In the genomic region with DNA sequence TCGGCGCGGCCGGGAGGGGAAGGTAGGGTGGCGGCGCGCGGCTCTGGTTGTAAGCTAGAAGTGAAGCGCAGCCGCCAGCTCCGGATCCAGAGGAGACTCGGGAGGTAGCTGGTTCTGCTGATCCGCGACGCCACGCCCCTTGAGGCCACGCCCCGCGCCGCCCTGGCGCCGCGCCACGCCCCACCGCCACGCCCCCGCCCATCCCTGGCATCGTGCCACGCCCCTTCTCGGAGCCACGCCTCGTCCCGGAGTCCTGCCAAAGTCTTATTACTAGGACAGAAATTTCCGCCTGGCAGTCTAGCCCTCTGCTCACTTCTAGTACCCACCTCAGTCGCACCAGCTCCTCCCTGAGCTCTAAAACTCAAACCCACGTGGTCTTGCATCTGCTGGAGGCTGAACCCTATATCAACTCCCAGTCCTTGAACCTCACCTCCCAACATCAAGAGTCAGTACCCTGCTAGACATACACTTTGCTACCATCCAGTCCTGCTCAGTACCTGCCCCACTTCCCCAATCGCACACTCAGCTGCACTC, we compare ENCODE assay signal across 8 mouse cellular contexts. TPM values are rescaled to one million over a fixed set of nuclear protein-coding genes. Genes with fewer than 3 reads are reported as not detected.
DNase-seq lines count a peak whose midpoint lies in the region; ATAC-seq and TF ChIP-seq lines count a peak whose summit lies in the region.

A gene (minus strand): TSS at position 134 of the 534 bp plus-strand sequence.

- H3K4me2 ChIP-seq in forebrain, embryonic 14.5 days (ENCODE audit: low read length): peak within 1 kb of the TSS; percentile 80
- H3K4me2 ChIP-seq in lung, postnatal 0 days (replicated peaks; ENCODE audit: low read depth, low read length): peak within 1 kb of the TSS; percentile 85

- WGBS in forebrain, embryonic 14.5 days: under 1% methylated on average over 27 of the region's 37 CpGs
- WGBS in lung, postnatal 0 days: 2% methylated on average over 15 of the region's 37 CpGs

- DNase-seq in ES-CJ7 (ENCODE audit: low read depth, low spot score): peak; percentile 85
- DNase-seq in c-Kit-positive CD71-positive TER-119-positive erythroid progenitor cells, embryonic 14.5 days (ENCODE audit: low spot score): peak; percentile 83
- peak; percentile 85 for DNase-seq in forebrain, embryonic 14.5 days (ENCODE audit: low spot score)
- DNase-seq in heart, postnatal 25 days (ENCODE audit: low spot score): peak; percentile 64
- peak in 1 of 2 experiments; percentile 74 for DNase-seq in layer of hippocampus, adult 2 months (ENCODE audit: low spot score in 2 of 2)
- DNase-seq in lung, postnatal 0 days (ENCODE audit: low spot score): peak; percentile 95
- peak; percentile 88 for DNase-seq in ovary, postnatal 10 days (ENCODE audit: low spot score)
- DNase-seq in thymus, postnatal 10 days (ENCODE audit: low spot score in 2 of 2): peak; percentile 72 to 88

- H3K9ac ChIP-seq in forebrain, embryonic 14.5 days (ENCODE audit: low read length): peak within 1 kb of the TSS; percentile 57
- peak within 1 kb of the TSS; percentile 68 for H3K9ac ChIP-seq in lung, postnatal 0 days (replicated peaks; ENCODE audit: low read depth)

- H3K4me1 ChIP-seq in forebrain, embryonic 14.5 days (ENCODE audit: control insufficient read depth, insufficient read depth, low read length): peaks cover 25% of the 10 kb centered on the region
- peaks cover 21% of the 10 kb centered on the region for H3K4me1 ChIP-seq in lung, postnatal 0 days (ENCODE audit: insufficient read depth, low read depth, low read length)

- peak within 1 kb of the TSS; percentile 30; the same call in 1 of the 2 replicates for H3K27ac ChIP-seq in forebrain, embryonic 14.5 days (ENCODE audit: low read depth, low read length)
- peak within 1 kb of the TSS; percentile 23; the same call in 1 of the 2 replicates for H3K27ac ChIP-seq in layer of hippocampus, adult 2 months
- H3K27ac ChIP-seq in lung, postnatal 0 days (ENCODE audit: low read length): peak within 1 kb of the TSS; percentile 85

- TF ChIP-seq CTCF in layer of hippocampus, adult 2 months (conservative IDR thresholded peaks at IDR 0.05): no peak
- no peak for TF ChIP-seq CTCF in lung, postnatal 0 days (IDR thresholded peaks at IDR 0.05)

- no peaks in the 10 kb centered on the region; the same call in 1 of the 2 replicates for H3K27me3 ChIP-seq in forebrain, embryonic 14.5 days (replicated peaks; ENCODE audit: control insufficient read depth, insufficient read depth, low read length)
- no peaks in the 10 kb centered on the region for H3K27me3 ChIP-seq in lung, postnatal 0 days (replicated peaks; ENCODE audit: insufficient read depth, low read length)

- no peaks in the 10 kb centered on the region for H3K36me3 ChIP-seq in forebrain, embryonic 14.5 days (ENCODE audit: control insufficient read depth, insufficient read depth, low read length)
- no peaks in the 10 kb centered on the region for H3K36me3 ChIP-seq in lung, postnatal 0 days (ENCODE audit: insufficient read depth, low read length)

- intact Hi-C loops in heart, postnatal 25 days (cut with DNase I): no loop called here

- ATAC-seq in forebrain, embryonic 14.5 days: peak; percentile 73
- peak; percentile 83 for ATAC-seq in lung, postnatal 0 days

- H3K9me3 ChIP-seq in forebrain, embryonic 14.5 days (replicated peaks; ENCODE audit: control insufficient read depth, low read length): no peaks in the 10 kb centered on the region
- no peaks in the 10 kb centered on the region for H3K9me3 ChIP-seq in lung, postnatal 0 days (ENCODE audit: low read length)

- peak within 1 kb of the TSS; percentile 45 for H3K4me3 ChIP-seq in forebrain, embryonic 14.5 days (ENCODE audit: low read depth, low read length)
- peak within 1 kb of the TSS; percentile 65 for H3K4me3 ChIP-seq in layer of hippocampus, adult 2 months
- H3K4me3 ChIP-seq in lung, postnatal 0 days (ENCODE audit: low read depth, low read length): peak within 1 kb of the TSS; percentile 65

- no peak for TF ChIP-seq EP300 in lung, postnatal 0 days (IDR thresholded peaks at IDR 0.05)

RNA-seq across cellular contexts. Expression of the gene that starts here (rescaled TPM):
- polyA plus RNA-seq in forebrain, embryonic 14.5 days (2014; fragmentation: Nextera tagmentation; extraction: Ambion mirVana): 42.6 and 54.7 TPM in 2 replicates
- 10 to 100 TPM; 17.5 to 21.4 TPM for total RNA-seq in heart, postnatal 25 days (2021)
- total RNA-seq in layer of hippocampus, adult 2 months (2021): 10 to 100 TPM; 24.1 to 26.4 TPM
- 42.7 and 47.5 TPM in 2 replicates for polyA plus RNA-seq in lung, postnatal 0 days (2015; fragmentation: Nextera tagmentation; extraction: Ambion mirVana)

Comparison
In these comparisons a context has a peak if more than half of its experiments do, and no peak if none do; other contexts are left out.
1. H3K27ac ChIP-seq: peak in every context shown above with its lines; median percentile 85 in lung, postnatal 0 days; 30 in forebrain, embryonic 14.5 days; 23 in layer of hippocampus, adult 2 months.